Comparison of ENCODE assay signal across 12 mouse cellular contexts in genomic region chr3:31054888-31055287, GRCm38 (mm10).
"Had no signal": no experiment of that assay in that cellular context is flagged by ENCODE, and none has a peak within 500 bp of the region (broad histone marks: within the 10 kb centered on the region; RNA-seq: fewer than 3 reads in every experiment).

No protein-coding gene starts in this region.

- H3K9ac ChIP-seq: kidney, embryonic 15.5 days; limb, embryonic 15.5 days; liver, embryonic 12.5 days; lung, embryonic 14.5 days; midbrain, embryonic 15.5 days; neural tube, embryonic 12.5 days had no signal

- H3K27ac ChIP-seq: kidney, embryonic 15.5 days; limb, embryonic 15.5 days; liver, embryonic 12.5 days; midbrain, embryonic 15.5 days; neural tube, embryonic 12.5 days had no signal

- H3K4me3 ChIP-seq: kidney, embryonic 15.5 days; limb, embryonic 15.5 days; liver, embryonic 12.5 days; midbrain, embryonic 15.5 days; neural tube, embryonic 12.5 days had no signal

- H3K36me3 ChIP-seq: neural tube, embryonic 12.5 days had no signal

- H3K27me3 ChIP-seq: kidney, embryonic 15.5 days; limb, embryonic 15.5 days; liver, embryonic 12.5 days; midbrain, embryonic 15.5 days; neural tube, embryonic 12.5 days had no signal

- H3K9me3 ChIP-seq: kidney, embryonic 15.5 days; limb, embryonic 15.5 days; liver, embryonic 12.5 days; midbrain, embryonic 15.5 days; neural tube, embryonic 12.5 days had no signal

- DNase-seq: kidney, postnatal 14 days; layer of hippocampus, postnatal 36 days; lung, embryonic 14.5 days; lung, postnatal 10 days; lung, postnatal 4 days; thymus, postnatal 36 days had no signal

- H3K4me2 ChIP-seq: kidney, embryonic 15.5 days; limb, embryonic 15.5 days; liver, embryonic 12.5 days; lung, embryonic 14.5 days; midbrain, embryonic 11.5 days; midbrain, embryonic 15.5 days; neural tube, embryonic 12.5 days had no signal

- H3K4me1 ChIP-seq: kidney, embryonic 15.5 days; neural tube, embryonic 12.5 days had no signal

- ATAC-seq: liver, embryonic 12.5 days; midbrain, embryonic 15.5 days had no signal
